Comparison of ENCODE assay signal across 13 mouse cellular contexts in the genomic region with DNA sequence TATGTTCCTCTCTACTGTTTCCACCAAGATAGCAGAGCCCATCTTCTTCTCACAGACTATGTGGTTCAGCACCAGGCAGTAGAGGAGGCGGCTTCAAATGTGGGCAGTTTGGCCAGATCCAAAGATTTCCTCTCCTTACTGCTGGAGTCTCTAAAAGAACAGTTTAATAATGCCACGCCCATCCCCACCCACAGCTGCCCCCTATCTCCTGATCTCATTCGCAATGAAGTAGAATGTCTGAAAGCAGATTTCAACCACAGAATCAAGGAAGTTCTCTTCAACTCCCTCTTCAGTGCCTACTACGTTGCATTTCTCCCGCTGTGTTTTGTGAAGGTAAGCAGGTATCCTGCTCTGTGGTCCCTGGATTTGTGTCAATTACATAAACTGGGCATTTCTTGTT.
"Had no signal": no experiment of that assay in that cellular context is flagged by ENCODE, and none has a peak within 500 bp of the region (broad histone marks: within the 10 kb centered on the region; RNA-seq: fewer than 3 reads in every experiment).

No protein-coding gene starts in this region.

- H3K4me1 ChIP-seq: limb, embryonic 10.5 days; liver, embryonic 15.5 days; midbrain, embryonic 12.5 days; neural tube, embryonic 15.5 days had no signal

- DNase-seq: kidney, adult 11 months; kidney, adult 9 months; kidney, postnatal 4 days; lung, adult 2 months; lung, postnatal 36 days had no signal

- H3K27me3 ChIP-seq: liver, embryonic 15.5 days; midbrain, embryonic 12.5 days; neural tube, embryonic 15.5 days had no signal

- H3K9me3 ChIP-seq: limb, embryonic 10.5 days; liver, embryonic 15.5 days; midbrain, embryonic 12.5 days; neural tube, embryonic 15.5 days had no signal

- ATAC-seq: lung, postnatal 0 days had no signal

- H3K27ac ChIP-seq: kidney, postnatal 0 days; layer of hippocampus, adult 2 months; limb, embryonic 10.5 days; liver, embryonic 15.5 days; midbrain, embryonic 12.5 days; neural tube, embryonic 15.5 days; stomach, postnatal 0 days had no signal

- H3K4me3 ChIP-seq: layer of hippocampus, adult 2 months; limb, embryonic 10.5 days; liver, embryonic 15.5 days; midbrain, embryonic 12.5 days; neural tube, embryonic 15.5 days had no signal
